Mouse (Mus musculus) CH12.LX (cell line): ENCODE measurements around the gene Rnf213. TPM values are rescaled to one million over a fixed set of nuclear protein-coding genes. Genes with fewer than 3 reads are reported as not detected.

ENCODE experiments used
- DNase-seq: peaks from one replicate; pipeline ENCODE4 v3.0.0-alpha.2; 2013; ENCODE audit errors: extremely low read depth
- H3K27ac ChIP-seq: 2 replicates; pipeline ENCODE4 v1.5.1; 2012; ENCODE audit warnings: low read depth, mild to moderate bottlenecking, control low read depth, moderate library complexity; ENCODE audit not compliant: insufficient read depth
- H3K27me3 ChIP-seq: replicated peaks from 2 replicates; pipeline ENCODE3; 2012; ENCODE audit warnings: inconsistent platforms
- H3K36me3 ChIP-seq, 2 experiments: replicated peaks in 1 of 2; 2 replicates each; pipeline versions ENCODE3 to v1.6.1; 2012; ENCODE audit warnings: inconsistent platforms in 1 of 2, low read length in 1 of 2, mild to moderate bottlenecking in 1 of 2, mixed read lengths in 1 of 2, moderate library complexity in 1 of 2; ENCODE audit not compliant: control insufficient read depth in 1 of 2, insufficient read depth in 1 of 2
- H3K4me1 ChIP-seq, 2 experiments: 2 replicates each; pipeline ENCODE4 v1.6.1; 2012; ENCODE audit warnings: inconsistent platforms in 1 of 2, moderate library complexity in 1 of 2; ENCODE audit not compliant: insufficient read depth in 2 of 2, control insufficient read depth in 1 of 2
- H3K4me2 ChIP-seq: 2 replicates; pipeline ENCODE4 v1.6.1; 2012; ENCODE audit warnings: low read depth, mild to moderate bottlenecking, control low read depth; ENCODE audit not compliant: poor library complexity, insufficient read depth, severe bottlenecking
- H3K4me3 ChIP-seq, 3 experiments: fragments of 150-350 bp in 1 of 3; sonication (generic) in 1 of 3; replicated peaks in 1 of 3; 2 replicates each; pipeline versions ENCODE3 to v1.5.1; 2011 to 2012; ENCODE audit warnings: low read depth in 2 of 3, low read length in 2 of 3, mild to moderate bottlenecking in 2 of 3, moderate library complexity in 2 of 3, control low read depth in 1 of 3, improper control_type of control experiment in 1 of 3, inconsistent platforms in 1 of 3, mixed read lengths in 1 of 3; ENCODE audit not compliant: poor library complexity in 1 of 3
- H3K79me2 ChIP-seq: replicated peaks from 2 replicates; pipeline ENCODE4 v1.6.1; 2012; ENCODE audit warnings: mild to moderate bottlenecking, moderate library complexity; ENCODE audit not compliant: control insufficient read depth, poor library complexity, insufficient read depth, severe bottlenecking; ENCODE audit errors: extremely low read depth
- H3K9ac ChIP-seq: 2 replicates; pipeline ENCODE4 v1.6.1; 2012; ENCODE audit warnings: low read depth, mild to moderate bottlenecking, control low read depth, moderate library complexity; ENCODE audit not compliant: insufficient read depth
- H3K9me3 ChIP-seq: replicated peaks from 2 replicates; pipeline ENCODE3; 2012; ENCODE audit warnings: low read length, inconsistent platforms, mixed read lengths
- BHLHE40 ChIP-seq: IDR thresholded peaks from 2 replicates; pipeline ENCODE4 v1.6.1; 2011; ENCODE audit warnings: mild to moderate bottlenecking, low read depth, low read length, improper control_type of control experiment
- CHD1 ChIP-seq: IDR thresholded peaks from 2 replicates; pipeline ENCODE4 v1.6.1; 2012; ENCODE audit warnings: low read depth, low read length, improper control_type of control experiment, inconsistent platforms
- CTCF ChIP-seq, 2 experiments: IDR thresholded peaks in 1 of 2; conservative IDR thresholded peaks in 1 of 2; 2 replicates each; pipeline ENCODE4 v1.5.1; 2011 to 2012; ENCODE audit warnings: low read depth in 2 of 2, low read length in 2 of 2, improper control_type of control experiment in 1 of 2, inconsistent platforms in 1 of 2, mild to moderate bottlenecking in 1 of 2, moderate library complexity in 1 of 2
- ETS1 ChIP-seq: conservative IDR thresholded peaks from 2 replicates; pipeline ENCODE4 v1.6.1; 2012; ENCODE audit warnings: low read depth, mild to moderate bottlenecking, inconsistent platforms, low read length, improper control_type of control experiment, moderate library complexity
- HCFC1 ChIP-seq: IDR thresholded peaks from 2 replicates; pipeline ENCODE4 v1.6.1; 2012; ENCODE audit warnings: low read depth, mild to moderate bottlenecking, inconsistent platforms, low read length, improper control_type of control experiment
- JUND ChIP-seq: conservative IDR thresholded peaks from 2 replicates; pipeline ENCODE4 v1.6.1; 2011; ENCODE audit warnings: low read depth, low read length, improper control_type of control experiment
- KAT2A ChIP-seq: IDR thresholded peaks from 2 replicates; pipeline ENCODE4 v1.6.1; 2012; ENCODE audit warnings: low read length, improper control_type of control experiment, inconsistent platforms; ENCODE audit not compliant: insufficient replicate concordance
- MAFK ChIP-seq: IDR thresholded peaks from 2 replicates; pipeline ENCODE4 v1.6.1; 2011; ENCODE audit warnings: low read length, improper control_type of control experiment; ENCODE audit not compliant: insufficient replicate concordance
- MAZ ChIP-seq: IDR thresholded peaks from 2 replicates; pipeline ENCODE4 v1.6.1; 2012; ENCODE audit warnings: low read depth, mild to moderate bottlenecking, inconsistent platforms, low read length, improper control_type of control experiment, moderate library complexity
- MXI1 ChIP-seq: IDR thresholded peaks from 2 replicates; pipeline ENCODE4 v1.6.1; 2011; ENCODE audit warnings: mild to moderate bottlenecking, low read depth, low read length, improper control_type of control experiment
- MYC ChIP-seq: IDR thresholded peaks from 2 replicates; pipeline ENCODE4 v1.6.1; 2011; ENCODE audit warnings: low read depth, mild to moderate bottlenecking, improper control_type of control experiment, low read length
- NRF1 ChIP-seq: IDR thresholded peaks from 2 replicates; pipeline ENCODE4 v1.6.1; 2014; ENCODE audit warnings: low read depth, mild to moderate bottlenecking, inconsistent platforms, low read length, improper control_type of control experiment, moderate library complexity
- POLR2AphosphoS2 ChIP-seq: IDR thresholded peaks from 2 replicates; pipeline ENCODE4 v1.6.1; 2011; ENCODE audit warnings: low read depth, low read length, improper control_type of control experiment
- RAD21 ChIP-seq: IDR thresholded peaks from 2 replicates; pipeline ENCODE4 v1.6.1; 2011; ENCODE audit warnings: low read depth, mild to moderate bottlenecking, low read length, improper control_type of control experiment, moderate library complexity
- SIN3A ChIP-seq: IDR thresholded peaks from 2 replicates; pipeline ENCODE4 v1.6.1; 2012; ENCODE audit warnings: low read length, improper control_type of control experiment, inconsistent platforms
- SMC3 ChIP-seq: IDR thresholded peaks from 2 replicates; pipeline ENCODE4 v1.6.1; 2011; ENCODE audit warnings: low read depth, low read length, improper control_type of control experiment
- TCF12 ChIP-seq: IDR thresholded peaks from 2 replicates; pipeline ENCODE4 v1.6.1; 2014; ENCODE audit warnings: low read depth, mild to moderate bottlenecking, inconsistent platforms, low read length, improper control_type of control experiment
- USF1 ChIP-seq: IDR thresholded peaks from 2 replicates; pipeline ENCODE4 v1.6.1; 2014; ENCODE audit warnings: low read depth, mild to moderate bottlenecking, inconsistent platforms, low read length, improper control_type of control experiment
- USF2 ChIP-seq: conservative IDR thresholded peaks from 2 replicates; pipeline ENCODE4 v1.6.1; 2011; ENCODE audit warnings: low read depth, low read length, improper control_type of control experiment
- ZKSCAN1 ChIP-seq: IDR thresholded peaks from 2 replicates; pipeline ENCODE4 v1.6.1; 2012; ENCODE audit warnings: low read depth, inconsistent platforms, low read length, improper control_type of control experiment, borderline replicate concordance
- dilution Hi-C: fragments of 300-500 bp; cut with MboI; formaldehyde crosslinking; loops from 2 replicates; pipeline ENCODE4 v1.14.3; 2020; ENCODE audit warnings: low sequenced_read_pairs; ENCODE audit not compliant: extremely low pct_unique_long_range_greater_than_20kb, extremely low pct_ligation_motif_present
- in situ Hi-C: fragments of 300-500 bp; cut with MboI; formaldehyde crosslinking; loops from 3 replicates; pipeline ENCODE4 v1.14.3; 2019; ENCODE audit warnings: low sequenced_read_pairs, low pct_ligation_motif_present, low pct_unique_long_range_greater_than_20kb, mixed read lengths
- polyA plus RNA-seq: library from polyadenylated mRNA; unstranded; fragments of >175 nt; gene quantifications from 2 replicates; pipeline ENCODE4 v1.2.1, GENCODE M21; 2012; ENCODE audit warnings: low read depth; ENCODE audit not compliant: insufficient read length
- total RNA-seq, 2 experiments: library from RNA; depleted of rRNA; stranded (reverse); fragments of 300-350 nt in 1 of 2; fragments of >200 nt in 1 of 2; gene quantifications; 2 replicates each; pipeline ENCODE4 v1.2.3; 2012 to 2014

Gene Rnf213
- total and polyA plus RNA-seq, 3 experiments: 4.2 to 23.2 (median 11.2) TPM

DNA sequence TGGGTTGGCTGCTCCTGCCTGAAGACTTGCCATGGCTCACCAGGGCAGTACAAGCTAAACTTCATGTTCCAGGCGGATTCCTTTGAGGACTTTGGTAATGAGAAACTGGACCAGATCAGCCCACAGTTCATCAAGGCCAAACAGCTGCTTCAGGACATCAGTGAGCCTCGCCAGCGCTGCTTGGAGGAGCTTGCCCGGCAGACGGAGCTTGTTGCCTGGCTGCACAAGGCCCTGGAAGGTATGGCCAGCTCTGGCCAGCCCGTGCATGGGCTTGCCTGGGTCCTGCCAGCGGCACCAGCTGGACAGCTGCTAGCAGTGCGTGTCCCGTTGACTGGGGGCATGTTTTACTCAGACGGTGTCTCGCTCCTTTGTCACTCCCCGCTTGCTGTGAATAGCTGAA lies 38.6 kb downstream of the Rnf213 start:
- dilution Hi-C loops (no loop called here), in situ Hi-C loops (no loop called here)
- DNase-seq: no peak
- no peak for TF ChIP-seq NRF1
- no peak for TF ChIP-seq ETS1
- no peak for TF ChIP-seq ZKSCAN1
- no peak for TF ChIP-seq USF1
- TF ChIP-seq MXI1: no peak
- no peak for TF ChIP-seq SIN3A
- no peak for TF ChIP-seq TCF12
- TF ChIP-seq HCFC1: no peak
- no peak for TF ChIP-seq POLR2AphosphoS2
- TF ChIP-seq BHLHE40: no peak
- TF ChIP-seq JUND: no peak
- no peak for TF ChIP-seq SMC3
- TF ChIP-seq CHD1: no peak
- no peak for TF ChIP-seq MAFK
- no peak for TF ChIP-seq USF2
- no peak for TF ChIP-seq CTCF (conservative IDR thresholded peaks at IDR 0.05 in 1 of 2, IDR thresholded peaks at IDR 0.05 in 1 of 2; ENCODE audit: low read depth in 2 of 2, low read length in 2 of 2)
- no peak for TF ChIP-seq MAZ
- Histone ChIP-seq H3K36me3 (peaks cover 75 to 79% of the 10 kb centered on the region in 2 experiments), H3K4me1 (peaks cover 15 to 44% of the 10 kb centered on the region in 2 experiments), H3K27ac (no peak overlapping the region), H3K4me2 (no peak overlapping the region), H3K9ac (no peak overlapping the region), H3K9me3 (peaks cover 5% of the 10 kb centered on the region), H3K79me2 (no peaks in the 10 kb centered on the region), H3K27me3 (peaks cover 5% of the 10 kb centered on the region), H3K4me3 (no peak overlapping the region)

DNA sequence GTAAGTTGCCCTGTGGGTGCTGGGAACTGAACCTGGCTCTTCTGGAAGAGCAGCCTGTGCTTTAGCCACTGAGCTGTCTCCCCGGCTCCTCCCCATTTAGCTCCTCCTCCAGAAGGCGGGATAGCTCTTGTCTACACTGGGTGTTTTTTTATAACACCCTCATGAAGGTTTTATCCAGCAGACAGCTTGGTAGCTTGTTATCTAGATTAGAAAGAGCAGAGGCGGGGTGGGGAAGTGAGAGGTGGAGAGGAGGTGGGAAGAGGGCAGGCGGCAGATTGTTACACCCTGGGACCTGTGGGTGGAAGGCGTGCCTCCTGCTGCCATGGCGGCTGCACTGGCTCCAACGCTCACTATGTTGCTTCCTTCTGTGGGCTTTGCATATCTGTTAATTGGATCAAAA lies 39.8 kb downstream of the Rnf213 start:
- peaks cover 5% of the 10 kb centered on the region for H3K9me3 ChIP-seq
- peaks cover 20 to 51% of the 10 kb centered on the region in 2 experiments for H3K4me1 ChIP-seq
- H3K9ac ChIP-seq: no peak overlapping the region
- H3K36me3 ChIP-seq: peaks cover 76 to 80% of the 10 kb centered on the region in 2 experiments
- H3K4me2 ChIP-seq: no peak overlapping the region
- DNase-seq: no peak
- TF ChIP-seq MYC (no peak), KAT2A (no peak), RAD21 (no peak)
- no peak overlapping the region for H3K27ac ChIP-seq
- in situ Hi-C loops (no loop called here), dilution Hi-C loops (no loop called here)
- no peaks in the 10 kb centered on the region for H3K79me2 ChIP-seq
- H3K4me3 ChIP-seq: no peak overlapping the region
- peaks cover 11% of the 10 kb centered on the region for H3K27me3 ChIP-seq
